Mouse (Mus musculus) adrenal gland, postnatal 25 days (tissue): ENCODE data around the gene Nudt16. TPM values are rescaled to one million over a fixed set of nuclear protein-coding genes. Genes with fewer than 3 reads are reported as not detected.
A peak's percentile ranks its signal among the peaks of the same experiment; 100 is the strongest.
"Not testable (repeated sequence)": the region's sequence is repeated elsewhere in the genome, so short reads cannot be mapped to it uniquely, and the experiment has no call there.

ENCODE experiments used
- DNase-seq: peaks from one replicate; pipeline ENCODE4 v3.0.0; 2021; ENCODE audit warnings: mixed read lengths
- long read RNA-seq: library from polyadenylated mRNA; stranded (forward); transcript quantifications from one replicate; pipeline ENCODE4 v2.0.0, GENCODE M21; 2021
- total RNA-seq: library from RNA; stranded (reverse); gene quantifications from 2 replicates; pipeline ENCODE4 v1.2.3, GENCODE M21; 2021

The Nudt16 gene
- total RNA-seq, result 14.5 and 19.6 TPM in 2 replicates
- long read RNA-seq, transcript Nudt16-201 (3 exons, 1,631 nt), result major isoform, 13 of 17 reads
- long read RNA-seq, partial matches to known transcripts, result 3 of 17 reads
- long read RNA-seq, other reads (novel, unspliced or antisense), result 0 of 17 reads

DNA sequence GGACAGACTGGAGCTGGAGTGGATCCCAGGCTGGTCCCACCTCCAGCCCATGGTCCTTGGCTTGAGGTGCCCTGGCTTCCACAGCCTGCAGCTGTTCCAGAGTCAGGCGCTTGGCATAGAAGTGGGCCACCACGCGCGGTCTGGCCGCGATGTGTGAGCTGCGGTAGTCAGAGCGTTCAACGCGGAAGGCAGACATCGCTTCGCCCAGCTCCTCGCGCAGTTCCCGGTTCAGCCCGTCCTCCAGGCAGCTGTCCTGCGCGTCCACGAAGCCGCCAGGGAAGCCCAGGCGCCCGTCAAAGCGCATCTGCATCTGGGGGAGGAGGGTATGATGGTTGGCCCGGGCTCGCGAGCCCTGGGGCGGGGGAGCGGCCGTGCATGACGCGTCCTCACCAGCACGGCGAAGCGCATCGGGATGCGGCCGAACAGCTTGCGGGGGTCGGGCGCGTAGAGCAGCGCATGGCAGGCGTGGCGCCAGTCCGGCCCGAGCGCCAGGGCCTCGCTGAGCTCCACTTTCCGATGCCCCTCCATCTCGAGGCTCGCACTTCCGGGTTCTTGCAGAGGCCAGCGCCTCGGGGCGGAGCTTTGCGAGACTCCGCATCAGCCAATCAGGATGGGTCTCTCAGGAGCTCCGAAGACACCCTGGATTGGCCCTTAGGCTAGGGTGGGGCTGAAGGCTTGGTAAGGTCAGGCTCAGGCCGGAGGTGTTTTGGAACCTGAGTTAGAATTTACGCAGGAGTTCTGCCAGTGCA, at the start of gene Nudt16:
TSS of gene Nudt16 (minus strand) at position 572 of the 749 bp plus-strand sequence.
- DNase-seq, result peak; percentile 87

DNA sequence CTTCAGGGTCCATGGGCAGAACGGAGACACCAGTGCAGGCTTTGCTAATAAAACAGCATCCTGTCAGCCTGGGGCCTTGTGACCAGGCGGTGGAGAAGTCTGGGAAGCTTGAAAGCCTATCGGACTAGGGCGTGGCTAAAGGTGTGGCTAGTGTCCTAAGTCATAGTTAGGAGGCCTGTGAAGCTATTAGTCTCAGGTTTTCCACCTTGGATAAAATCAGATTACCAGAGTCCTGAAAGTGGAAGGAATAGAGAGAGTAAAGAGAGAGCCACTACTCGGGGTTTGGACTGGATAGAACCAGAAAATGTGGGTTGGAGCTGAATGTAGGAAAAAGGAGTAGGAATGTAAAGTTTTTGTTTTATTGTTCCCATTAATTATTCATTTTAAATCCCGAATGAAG, 13.4 kb upstream of the Nudt16 start, which contains the start of gene 1700080E11Rik:
TSS of gene 1700080E11Rik (minus strand) at position 101 of the 400 bp plus-strand sequence.
- no peak for DNase-seq

DNA sequence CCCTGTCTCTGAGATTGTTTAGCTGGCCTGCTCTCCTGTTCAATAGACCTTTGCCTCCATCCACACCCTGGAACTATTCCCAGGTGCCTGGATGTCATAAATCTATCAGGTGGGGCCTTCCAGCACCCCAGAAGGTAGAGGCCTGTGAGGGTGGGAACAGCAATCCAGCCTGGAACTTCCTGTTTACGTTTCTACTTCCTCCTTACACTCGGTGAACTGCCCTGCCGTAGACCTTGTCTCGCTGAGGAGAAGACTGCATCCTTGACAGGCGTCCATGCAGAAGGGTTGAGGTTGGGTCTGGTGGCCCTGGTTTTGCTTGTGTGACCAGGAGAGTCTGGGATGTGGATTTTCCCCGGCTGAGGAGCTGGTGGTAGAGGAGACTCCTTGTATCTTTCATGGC, 7.6 kb upstream of the Nudt16 start:
- DNase-seq, result no peak

DNA sequence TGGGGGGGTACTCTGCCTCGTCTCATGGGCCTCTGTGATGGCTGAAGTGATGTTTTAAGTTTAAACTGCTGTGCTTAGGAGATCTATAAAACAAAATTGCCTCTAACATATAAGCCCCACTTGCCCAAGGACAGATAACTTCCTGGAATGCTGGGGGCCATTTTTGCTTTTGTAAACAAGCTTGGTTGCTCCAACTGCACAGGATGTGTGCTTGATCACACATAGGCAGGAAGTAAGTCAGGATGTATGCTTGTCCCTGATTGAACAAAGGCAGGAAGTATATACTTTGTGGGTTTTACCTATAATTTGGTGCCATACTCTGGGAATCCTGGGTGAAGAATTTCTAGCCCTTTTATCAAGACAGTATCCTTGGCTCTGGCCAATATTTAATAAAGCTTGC, 4.8 kb upstream of the Nudt16 start:
- DNase-seq, result no peak

DNA sequence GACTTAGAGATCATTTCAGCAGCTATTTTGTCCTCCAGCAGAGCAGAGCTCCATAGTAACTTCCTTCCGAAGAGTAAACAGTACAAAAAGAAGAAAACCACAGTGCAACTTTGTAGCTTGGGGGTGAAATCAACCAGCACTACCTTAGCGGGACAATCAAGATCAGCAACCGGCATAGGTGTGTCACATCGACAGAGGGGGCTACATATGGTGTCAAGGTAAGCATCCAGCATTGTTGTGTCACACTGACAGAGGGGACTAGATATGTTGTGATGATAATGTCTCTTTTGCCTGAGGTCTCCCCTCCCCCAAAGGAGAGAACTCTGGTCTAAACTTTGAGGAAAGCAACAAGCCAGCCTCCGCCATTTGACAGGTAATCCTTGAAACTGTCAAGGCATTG, 2.9 kb upstream of the Nudt16 start:
- DNase-seq, result no peak

DNA sequence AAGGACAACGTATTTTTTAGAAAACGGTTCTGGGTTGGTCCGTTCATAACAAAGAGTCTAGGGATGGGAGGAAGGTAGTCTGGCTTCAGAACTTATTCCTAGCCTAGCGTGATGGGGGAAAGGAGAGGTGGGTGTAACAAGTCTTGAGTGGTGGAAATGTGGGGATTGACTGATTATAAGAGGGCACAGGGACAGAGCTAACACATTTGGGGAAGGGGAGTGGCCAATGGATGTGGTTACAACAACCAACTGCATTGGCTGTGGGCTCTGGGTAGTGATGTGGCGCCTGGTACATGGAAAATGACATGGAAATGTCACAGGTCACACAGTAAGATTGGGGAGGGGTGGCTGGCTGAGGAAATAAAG, 361 bp upstream of the Nudt16 start:
- no peak for DNase-seq

DNA sequence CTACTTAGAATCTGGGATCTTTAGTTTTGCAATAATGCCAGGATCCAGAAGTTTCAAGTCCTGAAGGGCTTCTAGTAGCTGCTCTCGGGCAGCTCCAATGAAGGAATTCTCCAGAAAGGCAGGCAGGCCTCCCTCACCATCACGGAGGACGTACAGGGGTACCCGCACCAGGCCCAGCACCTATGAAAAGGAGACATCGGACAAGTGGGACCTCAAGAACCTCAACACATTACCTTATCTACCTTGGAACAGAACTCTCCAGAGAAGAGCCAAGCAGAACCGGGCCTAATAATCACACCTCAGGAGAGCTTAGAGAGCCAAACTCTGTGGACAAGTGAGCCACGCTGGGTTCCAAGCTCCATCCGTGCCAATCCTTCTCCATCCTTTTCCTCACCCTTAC, 1.3 kb downstream of the Nudt16 start:
- DNase-seq, result no peak

DNA sequence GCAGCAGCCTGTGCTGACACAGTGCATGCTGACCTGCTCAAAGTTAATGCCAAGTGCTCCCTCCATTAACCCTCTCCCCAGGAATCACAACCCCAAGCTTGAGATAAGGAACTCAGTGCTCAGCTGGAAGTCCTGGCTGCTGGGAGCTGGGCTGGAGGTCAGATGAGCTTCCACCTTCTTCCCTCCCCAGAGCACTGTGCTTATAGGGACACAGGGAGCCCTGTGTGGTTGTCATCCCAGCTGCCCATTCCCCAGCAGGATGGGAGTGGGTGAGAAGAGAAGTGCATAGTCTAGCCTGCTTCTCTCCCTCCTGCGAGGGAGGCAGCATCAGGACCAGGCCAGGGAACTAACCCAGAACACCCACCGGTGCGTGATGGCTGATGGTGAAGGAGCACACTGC, 6.4 kb downstream of the Nudt16 start:
- DNase-seq, result not testable (repeated sequence)

DNA sequence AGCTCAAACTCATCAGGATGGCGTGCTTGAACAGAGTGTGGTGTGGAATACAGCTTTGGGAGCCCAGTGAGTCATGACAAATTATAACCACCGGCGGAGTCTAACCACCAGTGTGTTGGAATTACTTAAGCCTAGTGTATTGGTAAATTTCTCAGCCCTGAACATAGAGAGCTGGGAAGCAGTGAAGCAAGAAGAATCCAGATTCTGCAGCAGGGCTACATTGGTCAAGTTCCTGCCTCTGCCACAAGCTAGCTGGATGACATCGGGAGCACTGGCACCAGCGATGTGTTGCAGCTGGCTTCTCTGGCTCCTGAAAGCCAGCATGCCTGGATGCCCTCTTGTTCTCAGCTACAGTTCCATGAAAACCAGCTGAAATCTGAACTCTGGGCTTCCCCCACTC, 27.7 kb downstream of the Nudt16 start:
- DNase-seq, result no peak

DNA sequence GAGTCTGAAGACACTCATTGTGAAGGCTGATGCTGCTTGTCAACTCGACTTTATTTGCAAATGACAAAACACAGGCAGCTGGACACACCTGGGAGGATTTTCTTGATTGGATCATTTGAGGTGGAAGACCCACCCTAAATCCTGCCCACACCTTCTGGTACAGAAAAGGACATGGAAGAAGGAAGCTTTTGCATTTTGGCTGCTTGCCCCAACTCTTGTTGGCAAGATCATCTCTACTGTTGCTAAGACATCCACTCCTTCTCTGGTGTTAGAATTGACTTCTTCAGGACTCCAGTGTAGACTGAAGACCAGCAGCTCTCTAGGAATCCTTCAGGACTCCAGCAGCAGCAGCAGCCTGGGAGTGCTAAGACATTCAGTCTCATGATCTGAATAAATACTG, 29.7 kb downstream of the Nudt16 start:
- no peak for DNase-seq

DNA sequence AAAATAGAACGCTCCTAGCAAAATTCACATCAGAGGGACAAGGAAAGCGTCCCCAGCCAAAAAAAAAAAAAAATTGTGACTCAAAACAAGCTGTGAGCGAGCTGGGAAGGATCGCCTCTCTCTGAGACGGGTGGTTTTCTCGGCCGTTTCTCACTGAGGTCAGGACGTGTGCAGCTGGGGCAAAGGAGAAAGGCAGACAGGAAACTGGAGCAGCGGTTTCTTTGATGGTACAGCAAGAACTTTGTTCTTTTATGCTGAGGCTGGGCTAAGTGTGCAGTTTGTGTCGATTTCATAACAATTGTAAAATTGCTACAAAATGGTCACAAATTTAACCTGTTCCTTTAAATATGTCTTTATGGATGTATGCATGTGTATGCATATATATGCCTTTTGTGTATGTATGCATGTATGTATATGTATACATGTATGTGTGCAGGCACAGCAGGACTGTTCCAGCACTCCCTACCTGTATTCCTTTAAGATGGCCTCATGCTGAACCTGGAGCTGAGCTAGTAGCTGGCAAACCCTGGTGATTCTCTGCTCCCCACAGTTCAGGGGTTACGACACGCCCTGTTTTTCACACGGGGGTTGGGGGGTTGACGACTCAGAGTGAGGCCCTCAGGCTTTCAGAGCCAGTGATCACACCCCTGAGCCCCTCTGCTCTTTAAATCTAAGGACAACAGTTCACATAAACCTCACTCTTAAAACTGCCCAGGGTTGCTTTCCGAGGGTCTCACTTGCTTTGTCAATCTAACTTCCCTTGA, 30.6 kb downstream of the Nudt16 start:
- no peak for DNase-seq

DNA sequence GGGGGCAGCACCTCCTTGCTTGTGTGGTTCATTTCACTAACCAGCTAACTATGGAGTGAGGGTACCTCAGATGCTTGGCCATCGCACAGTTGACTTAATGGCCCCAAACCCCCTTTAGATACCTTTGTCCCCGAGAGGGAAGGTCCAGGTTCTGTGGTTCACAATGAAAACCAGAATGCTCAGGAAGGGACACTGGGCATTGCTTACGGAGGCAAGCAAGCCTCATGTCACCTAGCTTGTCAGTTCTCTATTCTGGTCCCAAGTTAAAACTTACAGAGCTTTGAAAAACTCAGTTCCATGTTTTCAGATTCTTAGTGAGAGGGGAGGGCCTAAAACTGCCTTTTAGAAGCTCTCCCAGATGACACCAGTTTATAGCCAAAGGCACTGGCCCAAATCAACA, 51.4 kb downstream of the Nudt16 start:
- DNase-seq, result no peak

Other genes starting within 250 kb of the Nudt16 start
- 75.9 and 78.0 TPM in 2 replicates for gene Mrpl3, start 78.6 kb downstream of the Nudt16 start, total RNA-seq
- gene 1700080E11Rik, start 13.3 kb upstream of the Nudt16 start, total RNA-seq, result not detected in 2 replicates